Mouse (Mus musculus) ovary, adult 18-20 months (tissue): Measurements from ENCODE around the gene Gm15023.
"Not testable (repeated sequence)": the region's sequence is repeated elsewhere in the genome, so short reads cannot be mapped to it uniquely, and the experiment has no call there.

ENCODE experiments used
- DNase-seq: peaks from one replicate; pipeline ENCODE4 v3.0.0; 2022; ENCODE audit warnings: low spot score, mixed read lengths

Gene Gm15023

DNA sequence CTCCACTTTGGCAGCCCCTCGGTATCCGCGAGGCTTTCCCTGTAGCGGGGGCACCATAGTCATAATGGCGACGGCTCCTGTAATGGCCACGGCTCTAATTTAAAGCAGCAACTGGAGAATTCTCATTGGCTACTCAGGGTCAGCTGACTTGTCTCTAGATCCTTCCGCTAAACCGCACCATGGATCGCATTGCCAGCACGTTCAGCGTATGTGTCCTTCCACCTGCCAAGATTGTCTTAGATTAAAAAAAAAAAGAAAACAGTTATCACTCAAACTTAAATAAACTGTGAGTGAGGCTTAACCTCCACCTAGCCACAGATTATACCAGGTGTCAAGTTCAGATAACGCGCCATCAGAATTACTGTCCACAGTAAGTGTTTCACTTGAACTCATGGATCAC, at the start of gene Gm15023:
Gm15023 (minus strand) TSS at position 101 of the 400 bp plus-strand sequence.
- DNase-seq = not testable (repeated sequence)

DNA sequence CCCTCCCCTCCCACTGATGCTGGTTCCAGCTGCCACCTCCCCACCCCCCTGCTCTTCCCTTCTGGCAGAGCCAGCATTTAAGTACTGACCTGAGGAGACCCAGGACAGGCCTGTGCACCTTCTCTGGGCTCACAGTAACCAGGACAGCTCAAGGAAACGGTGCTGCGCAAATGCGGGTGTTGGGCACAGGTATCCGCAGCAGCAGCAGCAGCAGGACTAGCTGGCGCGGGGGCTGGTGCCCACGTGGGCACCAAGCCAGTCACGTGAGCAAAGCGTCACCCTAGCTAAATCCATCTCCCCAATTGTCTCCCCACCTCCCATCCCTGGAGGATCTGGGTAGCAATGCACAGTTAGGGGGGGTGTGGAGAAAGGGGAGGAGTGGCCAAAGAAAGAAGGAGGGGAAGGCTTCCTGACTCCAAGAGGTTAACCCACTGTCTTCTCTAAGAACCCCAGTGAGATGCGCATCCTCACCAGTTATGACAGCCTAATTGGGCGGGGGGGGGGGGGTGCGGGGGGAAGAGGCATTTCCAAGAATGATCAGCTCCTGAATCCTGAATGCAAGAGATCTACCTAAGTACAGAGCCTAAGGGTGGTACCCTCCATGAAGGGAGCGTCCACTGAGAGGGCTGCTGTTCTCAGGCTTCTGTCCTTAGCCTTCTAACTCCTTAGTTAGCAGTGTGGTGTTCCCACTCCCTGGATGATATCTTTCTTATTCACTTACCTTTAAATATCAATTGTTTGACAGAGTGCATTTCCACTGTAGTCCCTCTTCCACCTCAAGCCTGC, 33.2 kb upstream of the Gm15023 start, which contains the start of gene Tceal6:
Tceal6 (minus strand) TSS at position 252 of the 786 bp plus-strand sequence.
- DNase-seq = no peak

DNA sequence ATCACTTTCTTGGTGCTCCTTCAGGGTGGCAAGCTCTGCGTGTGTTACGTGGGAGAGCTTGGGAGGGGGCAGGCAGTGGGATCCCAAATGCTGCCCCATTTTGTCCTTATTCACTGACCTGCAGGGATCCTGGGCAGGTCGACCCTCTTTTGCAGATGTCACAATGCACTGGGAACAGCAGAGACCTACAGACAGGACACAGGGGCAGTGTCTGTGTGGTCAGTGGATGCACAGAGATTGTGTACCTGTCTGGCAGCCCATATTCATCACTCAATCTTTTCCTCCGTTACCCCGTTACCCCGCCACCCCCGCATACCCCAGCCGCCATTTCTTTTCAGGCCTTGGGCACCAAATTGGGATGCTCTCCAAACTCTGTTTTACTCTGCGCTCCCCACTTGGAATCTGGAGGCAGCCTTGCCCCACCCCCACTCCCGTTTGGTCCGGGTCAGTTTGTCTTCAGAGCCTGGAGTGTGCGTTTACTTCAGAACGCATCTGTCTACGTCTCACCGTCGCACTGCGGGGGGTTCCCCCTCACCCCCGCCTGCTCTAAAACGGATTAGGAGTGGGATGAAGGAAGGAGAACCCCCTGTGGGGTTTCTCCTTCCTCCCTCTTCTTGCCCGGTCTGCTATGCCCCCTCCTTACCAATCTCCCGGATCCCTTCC, 32.5 kb upstream of the Gm15023 start:
- DNase-seq = not testable (repeated sequence)

DNA sequence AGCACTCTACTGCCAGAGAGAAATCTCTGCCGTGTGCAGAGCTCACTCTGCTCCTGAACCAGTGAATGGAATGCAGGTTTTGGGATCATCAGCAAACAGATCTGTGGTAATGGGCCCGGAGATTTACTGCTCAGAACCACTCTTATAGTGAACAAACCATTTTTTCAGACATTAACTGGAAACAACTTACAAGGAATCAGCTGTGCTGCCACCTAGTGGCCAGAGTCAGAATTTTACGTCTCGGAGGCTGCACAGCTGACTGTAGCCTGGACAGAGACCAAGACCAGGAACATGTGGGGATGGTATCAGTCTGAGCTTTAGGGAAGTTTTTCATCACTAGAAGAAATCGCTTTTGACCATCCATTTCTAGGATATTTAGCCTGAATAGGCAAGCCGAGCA, 12.5 kb upstream of the Gm15023 start:
- DNase-seq = not testable (repeated sequence)

DNA sequence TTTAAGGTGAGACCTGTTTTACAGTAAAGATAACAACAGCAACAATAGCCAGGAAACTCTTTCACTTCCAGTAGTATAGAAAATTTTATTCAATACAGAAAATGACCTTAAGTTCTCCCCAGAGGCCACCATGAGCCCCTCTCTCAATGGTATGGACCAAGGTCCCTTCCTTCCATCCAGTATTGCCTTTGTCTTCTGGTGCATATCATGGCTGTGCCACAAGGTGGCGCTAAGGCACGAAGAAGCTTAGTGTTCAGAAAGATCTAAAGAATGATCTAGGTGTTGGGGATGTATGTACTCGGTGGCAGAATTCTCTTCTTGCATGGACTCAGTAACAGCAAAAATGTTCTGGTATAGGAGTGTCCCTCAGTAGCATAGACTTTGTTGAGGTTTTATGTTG, 11.2 kb upstream of the Gm15023 start:
- DNase-seq = not testable (repeated sequence)
